In genomic region chr13:11977606-11978005, GRCm38 (mm10) we compare ENCODE assay signal across 24 mouse cellular contexts.
DNase-seq lines count a peak whose midpoint lies in the region; ATAC-seq and TF ChIP-seq lines count a peak whose summit lies in the region.
"Had no signal": no experiment of that assay in that cellular context is flagged by ENCODE, and none has a peak within 500 bp of the region (broad histone marks: within the 10 kb centered on the region; RNA-seq: fewer than 3 reads in every experiment).

No protein-coding gene starts in this region.

- H3K4me2 ChIP-seq in forebrain, embryonic 15.5 days (replicated peaks) = no peak overlapping the region
- H3K4me2 ChIP-seq: heart, embryonic 15.5 days; hindbrain, embryonic 15.5 days; liver, embryonic 15.5 days; lung, embryonic 15.5 days; neural tube, embryonic 12.5 days had no signal

- 0 out of 2 replicates have a peak, but pooled peaks have one; percentile 4 for ATAC-seq in cerebellum, adult (ENCODE audit: insufficient number of reproducible peaks, low FRiP score, low TSS enrichment)
- no peak for ATAC-seq in forebrain, embryonic 15.5 days (replicated peaks)

- no peak overlapping the region for H3K9ac ChIP-seq in forebrain, embryonic 15.5 days (replicated peaks)
- H3K9ac ChIP-seq: heart, embryonic 15.5 days; hindbrain, embryonic 15.5 days; liver, embryonic 15.5 days; lung, embryonic 15.5 days; neural tube, embryonic 12.5 days had no signal

- DNase-seq in cerebellum, postnatal 4 days (ENCODE audit: low spot score in 2 of 2) = no peak
- peak; percentile 13 for DNase-seq in right cerebral cortex, postnatal 14 days
- DNase-seq in right cerebral cortex, adult 2 months (ENCODE audit: low spot score in 2 of 2) = no peak
- DNase-seq in cerebellum, adult 2 months = peak; percentile 47 to 55
- peak; percentile 55 to 76 for DNase-seq in cerebellum, postnatal 25 days
- no peak for DNase-seq in urinary bladder, postnatal 10 days (ENCODE audit: low spot score)
- DNase-seq: adrenal gland, postnatal 36 days; gastrocnemius, postnatal 36 days; kidney, adult 8-10 months; kidney, postnatal 14 days; liver; lung, postnatal 4 days; midbrain, embryonic 14.5 days; right cerebral cortex, adult 18-20 months; spleen, adult 18-20 months; thymus, postnatal 14 days had no signal

- TF ChIP-seq POLR2A in cerebellum, adult 2 months (IDR thresholded peaks at IDR 0.05; ENCODE audit: borderline replicate concordance, insufficient read depth, low read length) = no peak

- no peaks in the 10 kb centered on the region for H3K27me3 ChIP-seq in cerebellum, adult 2 months (ENCODE audit: control insufficient read depth, insufficient read depth, low read length)
- H3K27me3 ChIP-seq in forebrain, embryonic 15.5 days = no peaks in the 10 kb centered on the region
- H3K27me3 ChIP-seq: heart, embryonic 15.5 days; hindbrain, embryonic 15.5 days; liver, embryonic 15.5 days; lung, embryonic 15.5 days; neural tube, embryonic 12.5 days had no signal

- no peaks in the 10 kb centered on the region for H3K9me3 ChIP-seq in forebrain, embryonic 15.5 days
- H3K9me3 ChIP-seq: heart, embryonic 15.5 days; hindbrain, embryonic 15.5 days; limb, embryonic 10.5 days; liver, embryonic 15.5 days; lung, embryonic 15.5 days; neural tube, embryonic 12.5 days had no signal

- H3K36me3 ChIP-seq in forebrain, embryonic 15.5 days = no peaks in the 10 kb centered on the region
- H3K36me3 ChIP-seq: heart, embryonic 15.5 days; hindbrain, embryonic 15.5 days; limb, embryonic 10.5 days; liver, embryonic 15.5 days; lung, embryonic 15.5 days; neural tube, embryonic 12.5 days had no signal

- H3K4me3 ChIP-seq in cerebellum, adult 2 months (replicated peaks; ENCODE audit: insufficient read depth, low read depth, low read length) = no peak overlapping the region
- H3K4me3 ChIP-seq in forebrain, embryonic 15.5 days = no peak overlapping the region
- H3K4me3 ChIP-seq: heart, embryonic 15.5 days; hindbrain, embryonic 15.5 days; limb, embryonic 10.5 days; liver, embryonic 15.5 days; lung, embryonic 15.5 days; neural tube, embryonic 12.5 days had no signal

- H3K27ac ChIP-seq in cerebellum, adult 2 months (ENCODE audit: insufficient read depth, low read length) = no peak overlapping the region
- H3K27ac ChIP-seq in forebrain, embryonic 15.5 days (replicated peaks) = no peak overlapping the region
- H3K27ac ChIP-seq: heart, embryonic 15.5 days; hindbrain, embryonic 15.5 days; limb, embryonic 10.5 days; liver, embryonic 15.5 days; lung, embryonic 15.5 days; neural tube, embryonic 12.5 days had no signal

- TF ChIP-seq CTCF in cerebellum, adult 2 months (IDR thresholded peaks at IDR 0.05; ENCODE audit: borderline replicate concordance, insufficient read depth, low read depth, low read length) = no peak

- WGBS in cerebellum, adult 2 months = 49% methylated on average over 4 of the region's 4 CpGs
- WGBS in forebrain, embryonic 15.5 days = 83% methylated on average over 4 of the region's 4 CpGs

- H3K4me1 ChIP-seq in cerebellum, adult 2 months (ENCODE audit: control insufficient read depth, insufficient read depth, low read length) = peaks cover 5% of the 10 kb centered on the region
- H3K4me1 ChIP-seq in forebrain, embryonic 15.5 days = no peaks in the 10 kb centered on the region
- H3K4me1 ChIP-seq: limb, embryonic 10.5 days; liver, embryonic 15.5 days; lung, embryonic 15.5 days; neural tube, embryonic 12.5 days had no signal

Comparison
In these comparisons a context has a peak if more than half of its experiments do, and no peak if none do; other contexts are left out.
1. DNase-seq: peak in right cerebral cortex, postnatal 14 days (single experiment), cerebellum, adult 2 months (2 of 2) and cerebellum, postnatal 25 days (2 of 2); none in cerebellum, postnatal 4 days (0 of 2), right cerebral cortex, adult 2 months (0 of 2) and urinary bladder, postnatal 10 days (single experiment).